Mouse (Mus musculus): ENCODE results near the gene Zswim3. TPM values are rescaled to one million over a fixed set of nuclear protein-coding genes. Genes with fewer than 3 reads are reported as not detected.
"Not testable (repeated sequence)": the region's sequence is repeated elsewhere in the genome, so short reads cannot be mapped to it uniquely, and the experiment has no call there.

Zswim3 gene
- polyA plus RNA-seq, 1 experiment from 2014 or later = 6.4 TPM

DNA sequence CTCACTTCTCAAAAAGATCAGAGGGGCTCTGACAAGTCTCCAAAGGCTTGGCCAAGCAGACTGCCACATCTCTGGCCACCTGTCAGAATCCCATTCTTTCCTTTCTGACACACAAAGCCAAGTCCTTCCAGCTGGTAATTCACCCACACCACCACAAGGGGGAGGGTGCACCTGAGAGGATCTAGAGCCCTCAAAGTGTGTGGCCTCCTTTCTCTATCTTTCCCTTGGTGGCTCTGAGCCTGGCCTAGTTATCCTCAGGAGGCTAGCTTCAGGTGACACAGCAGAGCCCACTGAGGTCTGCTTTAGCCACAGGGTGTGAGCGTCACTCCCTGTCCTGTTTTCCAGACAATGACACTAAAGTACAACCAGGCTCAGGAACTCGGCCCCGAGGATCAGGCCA is 11.7 kb upstream of the Zswim3 start:
- H3K36me3 ChIP-seq (ENCODE audit: control insufficient read depth, insufficient read depth, low read length) = peaks cover 87% of the 10 kb centered on the region
- no peaks in the 10 kb centered on the region for H3K9me3 ChIP-seq (ENCODE audit: control insufficient read depth, low read length)
- H3K27me3 ChIP-seq (replicated peaks; ENCODE audit: control insufficient read depth, insufficient read depth, low read length) = no peaks in the 10 kb centered on the region
- no peaks in the 10 kb centered on the region for H3K4me1 ChIP-seq (ENCODE audit: control insufficient read depth, insufficient read depth, low read length)
- H3K4me3 ChIP-seq (ENCODE audit: low read depth, low read length) = no peak overlapping the region
- no peak overlapping the region for H3K9ac ChIP-seq (ENCODE audit: low read depth, low read length)
- no peak overlapping the region for H3K27ac ChIP-seq (replicated peaks; ENCODE audit: low read depth, low read length)
- DNase-seq (ENCODE audit: low spot score) (peak; percentile 47), ATAC-seq (ENCODE audit: low read depth) (no peak)
- 79% methylated on average over 3 of the region's 3 CpGs for WGBS
- H3K4me2 ChIP-seq (ENCODE audit: low read depth, low read length) = no peak overlapping the region

DNA sequence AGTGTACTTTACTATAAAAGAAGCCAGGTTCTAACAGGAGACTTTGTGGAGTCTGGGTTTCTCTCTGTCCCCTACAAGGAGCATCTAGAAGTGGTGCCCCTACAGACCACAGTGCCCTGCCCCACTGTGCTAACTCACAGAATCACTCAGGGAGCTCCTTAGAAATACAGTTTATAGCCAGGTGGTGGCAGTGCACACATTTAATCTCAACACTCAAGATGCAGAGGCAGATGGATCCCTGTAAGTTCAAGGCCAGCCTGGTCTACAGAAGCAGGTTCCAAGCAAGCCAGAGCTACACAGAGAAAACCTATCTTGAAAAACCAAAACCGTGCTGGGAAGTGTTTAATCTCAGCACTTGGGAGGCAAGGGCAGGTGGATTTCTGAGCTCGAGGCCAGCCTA is 11.1 kb upstream of the Zswim3 start:
- Histone ChIP-seq H3K4me1 (ENCODE audit: control insufficient read depth, insufficient read depth, low read length) (no peaks in the 10 kb centered on the region), H3K4me2 (ENCODE audit: low read depth, low read length) (no peak overlapping the region), H3K9me3 (ENCODE audit: control insufficient read depth, low read length) (no peaks in the 10 kb centered on the region), H3K36me3 (ENCODE audit: control insufficient read depth, insufficient read depth, low read length) (peaks cover 90% of the 10 kb centered on the region), H3K4me3 (ENCODE audit: low read depth, low read length) (no peak overlapping the region), H3K27me3 (replicated peaks; ENCODE audit: control insufficient read depth, insufficient read depth, low read length) (no peaks in the 10 kb centered on the region), H3K9ac (ENCODE audit: low read depth, low read length) (no peak overlapping the region), H3K27ac (replicated peaks; ENCODE audit: low read depth, low read length) (no peak overlapping the region)
- 89% methylated on average over 2 of the region's 2 CpGs for WGBS
- DNase-seq (ENCODE audit: low spot score) (no peak), ATAC-seq (ENCODE audit: low read depth) (no peak)

DNA sequence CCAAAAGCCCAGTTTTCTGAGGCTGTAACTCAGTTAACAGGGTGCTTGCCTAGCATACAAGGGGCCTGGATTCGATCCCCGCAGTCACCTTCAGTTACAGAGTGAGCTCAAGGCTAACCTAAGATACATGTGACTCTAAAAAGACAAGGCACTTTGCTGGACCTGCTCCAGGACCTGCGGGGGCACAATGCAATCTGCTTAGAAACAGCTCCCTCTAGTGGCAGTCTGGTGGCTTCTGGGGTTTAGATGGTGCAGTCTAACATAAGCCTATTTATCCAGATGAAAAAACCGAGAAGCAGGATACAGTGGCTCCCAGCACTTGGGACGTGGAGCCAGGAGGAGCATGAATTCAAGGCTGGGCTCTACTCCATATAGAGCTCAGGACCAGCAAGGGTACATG is 10.6 kb upstream of the Zswim3 start:
- H3K27me3 ChIP-seq (replicated peaks; ENCODE audit: control insufficient read depth, insufficient read depth, low read length) = no peaks in the 10 kb centered on the region
- WGBS = 36% methylated on average over 5 of the region's 5 CpGs
- DNase-seq (ENCODE audit: low spot score) (peak; percentile 93), ATAC-seq (ENCODE audit: low read depth) (peak; percentile 48)
- no peaks in the 10 kb centered on the region for H3K9me3 ChIP-seq (ENCODE audit: control insufficient read depth, low read length)
- H3K27ac ChIP-seq (replicated peaks; ENCODE audit: low read depth, low read length) = no peak overlapping the region
- H3K4me1 ChIP-seq (ENCODE audit: control insufficient read depth, insufficient read depth, low read length) = no peaks in the 10 kb centered on the region
- H3K4me2 ChIP-seq (ENCODE audit: low read depth, low read length) = no peak overlapping the region
- no peak overlapping the region for H3K9ac ChIP-seq (ENCODE audit: low read depth, low read length)
- H3K4me3 ChIP-seq (ENCODE audit: low read depth, low read length) = no peak overlapping the region
- H3K36me3 ChIP-seq (ENCODE audit: control insufficient read depth, insufficient read depth, low read length) = peaks cover 92% of the 10 kb centered on the region

DNA sequence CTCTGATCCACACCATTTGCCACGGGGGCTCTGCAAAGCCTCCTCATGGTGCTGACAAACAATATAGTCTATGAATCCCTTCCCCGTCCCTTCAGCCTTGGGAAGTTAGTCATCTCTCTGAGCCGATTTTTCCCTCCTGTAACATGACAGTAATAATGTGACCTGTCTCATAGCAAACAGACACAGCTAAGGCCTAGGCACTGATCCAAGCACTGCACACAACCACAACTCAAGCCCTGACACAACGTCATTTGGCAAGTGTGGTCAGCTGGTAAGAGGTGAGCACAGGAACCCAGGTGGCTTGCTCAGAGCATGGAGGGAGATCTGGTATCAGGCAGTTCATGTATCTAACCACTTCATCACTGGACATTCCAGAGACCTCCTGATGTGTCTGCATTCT is 9.0 kb upstream of the Zswim3 start:
- no peaks in the 10 kb centered on the region for H3K9me3 ChIP-seq (ENCODE audit: control insufficient read depth, low read length)
- H3K27me3 ChIP-seq (replicated peaks; ENCODE audit: control insufficient read depth, insufficient read depth, low read length) = no peaks in the 10 kb centered on the region
- no peak for ATAC-seq (ENCODE audit: low read depth)
- H3K9ac ChIP-seq (ENCODE audit: low read depth, low read length) = no peak overlapping the region
- no peak overlapping the region for H3K4me2 ChIP-seq (ENCODE audit: low read depth, low read length)
- DNase-seq (ENCODE audit: low spot score) = no peak
- no peak overlapping the region for H3K4me3 ChIP-seq (ENCODE audit: low read depth, low read length)
- H3K36me3 ChIP-seq (ENCODE audit: control insufficient read depth, insufficient read depth, low read length) = peaks cover 94% of the 10 kb centered on the region
- no peak overlapping the region for H3K27ac ChIP-seq (replicated peaks; ENCODE audit: low read depth, low read length)
- WGBS = 79% methylated on average over 4 of the region's 4 CpGs
- no peaks in the 10 kb centered on the region for H3K4me1 ChIP-seq (ENCODE audit: control insufficient read depth, insufficient read depth, low read length)

DNA sequence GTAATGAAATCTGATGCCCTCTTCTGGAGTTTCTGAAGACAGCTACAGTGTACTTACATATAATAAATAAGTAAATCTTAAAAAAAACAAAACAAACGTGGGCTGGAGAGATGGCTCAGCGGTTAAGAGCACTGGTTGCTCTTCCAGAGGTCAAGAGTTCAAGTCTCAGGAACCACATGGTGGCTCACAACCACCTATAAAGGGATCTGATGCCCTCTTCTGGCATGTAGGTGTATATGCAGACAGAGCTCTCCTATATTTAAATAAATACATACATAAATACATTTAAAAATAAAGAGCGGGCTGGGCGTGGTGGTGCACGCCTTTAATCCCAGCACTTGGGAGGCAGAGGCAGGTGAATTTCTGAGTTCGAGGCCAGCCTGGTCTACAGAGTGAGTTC is 6.3 kb upstream of the Zswim3 start:
- DNase-seq (ENCODE audit: low spot score); H3K9me3 ChIP-seq (ENCODE audit: control insufficient read depth, low read length); H3K27ac ChIP-seq (replicated peaks; ENCODE audit: low read depth, low read length); H3K4me2 ChIP-seq (ENCODE audit: low read depth, low read length); H3K4me3 ChIP-seq (ENCODE audit: low read depth, low read length); H3K27me3 ChIP-seq (replicated peaks; ENCODE audit: control insufficient read depth, insufficient read depth, low read length); H3K4me1 ChIP-seq (ENCODE audit: control insufficient read depth, insufficient read depth, low read length); H3K9ac ChIP-seq (ENCODE audit: low read depth, low read length); ATAC-seq (ENCODE audit: low read depth): not testable (repeated sequence)
- 79% methylated on average over 6 of the region's 6 CpGs for WGBS
- H3K36me3 ChIP-seq (ENCODE audit: control insufficient read depth, insufficient read depth, low read length) = peaks cover 74% of the 10 kb centered on the region

DNA sequence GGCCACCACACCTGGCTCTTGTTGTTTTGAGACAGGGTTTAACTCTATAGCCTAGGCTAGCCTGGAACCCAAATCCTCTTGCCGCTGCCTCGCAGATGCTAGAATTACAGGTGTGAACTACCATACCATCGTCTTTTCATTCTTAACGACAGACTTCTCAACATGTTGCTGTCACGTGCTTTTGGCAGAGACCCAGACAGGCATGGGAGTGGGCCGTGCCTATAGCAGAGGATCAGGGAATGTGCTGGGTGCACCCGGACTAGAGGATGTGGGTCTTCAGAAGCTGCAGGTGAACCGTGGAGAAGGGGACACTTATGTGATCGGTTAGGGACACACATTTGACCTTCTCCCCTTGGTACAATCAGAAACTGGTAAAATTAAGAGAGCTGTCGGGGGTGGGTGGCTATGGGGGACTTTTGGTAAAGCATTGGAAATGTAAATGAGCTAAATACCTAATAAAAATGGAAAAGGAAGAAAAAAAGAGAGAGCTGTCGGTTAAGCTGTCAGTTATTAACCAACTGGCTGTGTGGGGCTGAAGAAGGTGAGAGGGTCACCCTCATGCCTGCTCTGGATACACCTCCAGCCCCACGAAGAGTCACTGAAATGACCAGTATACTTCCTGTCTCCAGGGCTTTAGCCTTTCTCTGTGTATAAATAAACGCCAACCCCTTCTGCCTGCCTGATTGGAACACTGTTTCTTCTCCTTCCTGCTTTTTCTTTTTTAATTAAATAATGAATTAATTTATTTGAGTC is 4.5 kb upstream of the Zswim3 start:
- H3K36me3 ChIP-seq (ENCODE audit: control insufficient read depth, insufficient read depth, low read length) = peaks cover 58% of the 10 kb centered on the region

DNA sequence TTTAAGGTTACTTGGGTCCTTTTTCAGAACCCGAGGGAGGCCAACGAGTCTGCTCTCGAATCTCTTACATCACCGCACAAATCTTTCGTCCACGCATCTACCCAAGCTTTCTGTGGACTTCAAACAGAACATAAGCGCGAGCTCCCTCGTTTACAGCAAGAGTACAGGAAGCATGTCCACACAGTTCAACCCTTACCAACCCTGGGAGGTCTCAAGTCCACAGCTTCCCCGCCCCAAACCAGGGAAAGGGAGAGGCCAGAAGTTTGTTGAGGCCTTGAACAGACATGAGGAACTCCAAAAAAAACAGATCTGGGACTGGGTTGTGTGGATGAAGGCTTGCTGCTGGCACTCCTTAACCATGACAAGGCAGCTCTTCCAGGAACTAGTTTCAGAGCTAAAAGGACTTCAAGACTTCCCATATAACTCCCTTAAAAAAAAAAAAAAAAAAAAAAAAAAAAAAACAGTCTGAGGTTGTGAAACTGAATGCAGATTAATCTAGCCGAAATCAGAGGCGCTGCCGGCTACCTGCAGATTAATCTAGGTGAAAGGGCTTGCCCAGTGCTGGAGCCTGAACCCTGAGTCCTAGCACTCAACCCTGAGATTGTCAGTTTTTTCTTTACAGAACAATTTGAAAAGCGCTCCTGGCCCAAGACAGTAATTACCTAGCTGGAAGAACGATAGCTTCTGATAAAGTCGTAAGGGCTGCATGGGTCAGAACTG is 1.5 kb upstream of the Zswim3 start:
- peak overlapping the region; percentile 76 for H3K4me3 ChIP-seq (ENCODE audit: low read depth, low read length)
- ATAC-seq (ENCODE audit: low read depth) (no peak), DNase-seq (ENCODE audit: low spot score) (no peak)
- H3K9me3 ChIP-seq (ENCODE audit: control insufficient read depth, low read length) = no peaks in the 10 kb centered on the region
- H3K4me1 ChIP-seq (ENCODE audit: control insufficient read depth, insufficient read depth, low read length) = peaks cover 13% of the 10 kb centered on the region; the same call in 1 of the 2 replicates
- H3K9ac ChIP-seq (ENCODE audit: low read depth, low read length) = peak overlapping the region; percentile 83; the same call in 1 of the 2 replicates
- H3K27me3 ChIP-seq (replicated peaks; ENCODE audit: control insufficient read depth, insufficient read depth, low read length) = no peaks in the 10 kb centered on the region
- 90% methylated on average over 16 of the region's 16 CpGs for WGBS
- H3K27ac ChIP-seq (replicated peaks; ENCODE audit: low read depth, low read length) = no peak overlapping the region
- H3K4me2 ChIP-seq (ENCODE audit: low read depth, low read length) = peak overlapping the region; percentile 70
- H3K36me3 ChIP-seq (ENCODE audit: control insufficient read depth, insufficient read depth, low read length) = peaks cover 32% of the 10 kb centered on the region

More for the DNA sequence above, 4.5 kb upstream of the Zswim3 start:
- H3K27me3 ChIP-seq (replicated peaks; ENCODE audit: control insufficient read depth, insufficient read depth, low read length) = no peaks in the 10 kb centered on the region
- no peak overlapping the region for H3K4me2 ChIP-seq (ENCODE audit: low read depth, low read length)
- DNase-seq (ENCODE audit: low spot score) = no peak
- H3K4me1 ChIP-seq (ENCODE audit: control insufficient read depth, insufficient read depth, low read length) = peaks cover 5% of the 10 kb centered on the region; the same call in 1 of the 2 replicates
- no peak overlapping the region for H3K9ac ChIP-seq (ENCODE audit: low read depth, low read length)
- H3K9me3 ChIP-seq (ENCODE audit: control insufficient read depth, low read length) = no peaks in the 10 kb centered on the region
- H3K4me3 ChIP-seq (ENCODE audit: low read depth, low read length) = no peak overlapping the region
- H3K27ac ChIP-seq (replicated peaks; ENCODE audit: low read depth, low read length) = no peak overlapping the region
- ATAC-seq (ENCODE audit: low read depth) = no peak
- 91% methylated on average over 13 of the region's 13 CpGs for WGBS

DNA sequence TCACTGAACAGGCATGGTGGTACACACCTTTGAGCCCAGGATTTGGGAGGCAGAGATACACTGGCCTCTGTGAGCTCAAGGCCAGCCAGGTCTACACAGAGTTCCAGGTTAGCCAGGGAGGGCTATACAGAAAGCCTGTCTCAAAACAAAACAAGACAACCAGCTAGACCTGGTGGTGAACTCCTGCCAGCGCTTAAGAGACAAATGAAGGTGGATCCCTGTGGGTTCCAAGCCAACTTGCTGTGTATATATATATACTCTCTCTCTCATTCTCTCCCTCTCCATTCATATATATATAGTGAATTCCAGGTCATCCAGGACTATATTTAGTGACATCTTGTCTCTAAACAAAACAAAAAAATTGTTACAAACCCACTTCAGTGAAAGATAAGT is 981 bp upstream of the Zswim3 start:
- Histone ChIP-seq H3K9ac (ENCODE audit: low read depth, low read length) (peak overlapping the region; percentile 83), H3K4me3 (ENCODE audit: low read depth, low read length) (peak overlapping the region; percentile 76), H3K27me3 (replicated peaks; ENCODE audit: control insufficient read depth, insufficient read depth, low read length) (no peaks in the 10 kb centered on the region), H3K4me2 (ENCODE audit: low read depth, low read length) (peak overlapping the region; percentile 70), H3K9me3 (ENCODE audit: control insufficient read depth, low read length) (no peaks in the 10 kb centered on the region), H3K4me1 (ENCODE audit: control insufficient read depth, insufficient read depth, low read length) (peaks cover 13% of the 10 kb centered on the region; the same call in 1 of the 2 replicates), H3K36me3 (ENCODE audit: control insufficient read depth, insufficient read depth, low read length) (peaks cover 30% of the 10 kb centered on the region), H3K27ac (replicated peaks; ENCODE audit: low read depth, low read length) (no peak overlapping the region)
- ATAC-seq (ENCODE audit: low read depth) (no peak), DNase-seq (ENCODE audit: low spot score) (no peak)
- WGBS = 44% methylated on average over 1 of the region's 1 CpGs
